15 mouse cellular contexts compared by ENCODE assay signal in genomic region chr12:109473575-109473976, GRCm38 (mm10). TPM values are rescaled to one million over a fixed set of nuclear protein-coding genes. Genes with fewer than 3 reads are reported as not detected.
A peak's percentile ranks its signal among the peaks of the same experiment; 100 is the strongest.
DNase-seq lines count a peak whose midpoint lies in the region; ATAC-seq and TF ChIP-seq lines count a peak whose summit lies in the region.
"Had no signal": no experiment of that assay in that cellular context is flagged by ENCODE, and none has a peak within 500 bp of the region (broad histone marks: within the 10 kb centered on the region; RNA-seq: fewer than 3 reads in every experiment).

No protein-coding gene starts in this region.

- no peaks in the 10 kb centered on the region for H3K36me3 ChIP-seq in midbrain, postnatal 0 days (ENCODE audit: insufficient read depth, low read length)
- H3K36me3 ChIP-seq in midbrain, embryonic 11.5 days (ENCODE audit: control insufficient read depth, insufficient read depth, low read length) = no peaks in the 10 kb centered on the region
- H3K36me3 ChIP-seq in forebrain, embryonic 13.5 days (ENCODE audit: poor library complexity, severe bottlenecking) = no peaks in the 10 kb centered on the region
- no peaks in the 10 kb centered on the region for H3K36me3 ChIP-seq in forebrain, postnatal 0 days (ENCODE audit: insufficient read depth)
- H3K36me3 ChIP-seq: hindbrain, embryonic 10.5 days; midbrain, embryonic 15.5 days had no signal

- no peaks in the 10 kb centered on the region for H3K4me1 ChIP-seq in midbrain, postnatal 0 days (ENCODE audit: insufficient read depth, low read length)
- no peaks in the 10 kb centered on the region for H3K4me1 ChIP-seq in midbrain, embryonic 11.5 days (ENCODE audit: control insufficient read depth, insufficient read depth, low read length)
- no peaks in the 10 kb centered on the region for H3K4me1 ChIP-seq in forebrain, embryonic 13.5 days
- H3K4me1 ChIP-seq in forebrain, postnatal 0 days (ENCODE audit: insufficient read depth) = no peaks in the 10 kb centered on the region
- H3K4me1 ChIP-seq: midbrain, embryonic 15.5 days had no signal

- ATAC-seq in midbrain, postnatal 0 days (ENCODE audit: low FRiP score) = no peak
- no peak for ATAC-seq in midbrain, embryonic 11.5 days (ENCODE audit: low FRiP score)
- ATAC-seq in forebrain, embryonic 13.5 days = no peak
- no peak for ATAC-seq in forebrain, postnatal 0 days
- ATAC-seq: midbrain, embryonic 15.5 days had no signal

- TF ChIP-seq CTCF in midbrain, postnatal 0 days (IDR thresholded peaks at IDR 0.05) = no peak
- no peak for TF ChIP-seq CTCF in forebrain, postnatal 0 days (IDR thresholded peaks at IDR 0.05; ENCODE audit: low read depth)

- H3K27me3 ChIP-seq in midbrain, postnatal 0 days (ENCODE audit: insufficient read depth, low read length) = peaks cover 4% of the 10 kb centered on the region; the same call in 1 of the 2 replicates
- no peaks in the 10 kb centered on the region for H3K27me3 ChIP-seq in midbrain, embryonic 11.5 days (ENCODE audit: control insufficient read depth, insufficient read depth, low read length)
- H3K27me3 ChIP-seq in forebrain, embryonic 13.5 days = 0 out of 2 replicates have a peak, but pooled peaks cover 12% of the 10 kb centered on the region
- H3K27me3 ChIP-seq in forebrain, postnatal 0 days (ENCODE audit: insufficient read depth, low read length) = no peaks in the 10 kb centered on the region
- H3K27me3 ChIP-seq: CH12.LX; midbrain, embryonic 15.5 days had no signal

- no peak overlapping the region for H3K4me2 ChIP-seq in midbrain, postnatal 0 days (ENCODE audit: low read depth, low read length, poor library complexity, severe bottlenecking)
- H3K4me2 ChIP-seq in midbrain, embryonic 11.5 days = no peak overlapping the region
- H3K4me2 ChIP-seq in forebrain, embryonic 13.5 days = no peak overlapping the region
- H3K4me2 ChIP-seq in forebrain, postnatal 0 days (ENCODE audit: low read depth) = no peak overlapping the region
- H3K4me2 ChIP-seq: liver, embryonic 11.5 days; midbrain, embryonic 15.5 days had no signal

- peak; percentile 70 for DNase-seq in gastrocnemius, postnatal 10 days
- DNase-seq in gastrocnemius, adult 18-20 months (ENCODE audit: low spot score) = no peak
- DNase-seq in midbrain, postnatal 0 days (ENCODE audit: low spot score) = peak; percentile 42
- DNase-seq in midbrain, embryonic 11.5 days (ENCODE audit: low spot score, missing footprints) = no peak
- DNase-seq in gastrocnemius, postnatal 4 days (ENCODE audit: low spot score in 2 of 2) = peak; percentile 70 to 87
- DNase-seq in skeletal muscle tissue, adult 2 months (ENCODE audit: low read depth, low spot score) = peak; percentile 4
- DNase-seq in forebrain, postnatal 0 days = no peak
- DNase-seq: cerebellum, adult 8-10 months; thymus, postnatal 4 days had no signal

- no peak overlapping the region for H3K4me3 ChIP-seq in midbrain, postnatal 0 days (ENCODE audit: low read depth, low read length)
- no peak overlapping the region for H3K4me3 ChIP-seq in midbrain, embryonic 11.5 days (ENCODE audit: low read depth, low read length)
- no peak overlapping the region for H3K4me3 ChIP-seq in forebrain, embryonic 13.5 days
- H3K4me3 ChIP-seq in forebrain, postnatal 0 days (ENCODE audit: low read depth, low read length) = no peak overlapping the region
- H3K4me3 ChIP-seq: erythroblast, embryonic 14.5 days; hindbrain, embryonic 10.5 days; midbrain, embryonic 15.5 days had no signal

- H3K27ac ChIP-seq in midbrain, postnatal 0 days (ENCODE audit: low read depth, low read length) = no peak overlapping the region
- no peak overlapping the region for H3K27ac ChIP-seq in midbrain, embryonic 11.5 days (ENCODE audit: low read depth, low read length)
- no peak overlapping the region for H3K27ac ChIP-seq in forebrain, embryonic 13.5 days
- H3K27ac ChIP-seq in forebrain, postnatal 0 days (ENCODE audit: low read depth, low read length) = no peak overlapping the region
- H3K27ac ChIP-seq: hindbrain, embryonic 10.5 days; midbrain, embryonic 15.5 days had no signal

- no peaks in the 10 kb centered on the region for H3K9me3 ChIP-seq in midbrain, postnatal 0 days (ENCODE audit: low read length)
- no peaks in the 10 kb centered on the region for H3K9me3 ChIP-seq in midbrain, embryonic 11.5 days (ENCODE audit: control insufficient read depth, low read length)
- H3K9me3 ChIP-seq in forebrain, embryonic 13.5 days (replicated peaks) = no peaks in the 10 kb centered on the region
- no peaks in the 10 kb centered on the region for H3K9me3 ChIP-seq in forebrain, postnatal 0 days (ENCODE audit: low read length)
- H3K9me3 ChIP-seq: hindbrain, embryonic 10.5 days; midbrain, embryonic 15.5 days had no signal

- WGBS in midbrain, postnatal 0 days = 54% methylated on average over 6 of the region's 6 CpGs
- WGBS in midbrain, embryonic 11.5 days = 59% methylated on average over 6 of the region's 6 CpGs
- WGBS in forebrain, embryonic 13.5 days = 57% methylated on average over 6 of the region's 6 CpGs
- WGBS in forebrain, postnatal 0 days = 49% methylated on average over 6 of the region's 6 CpGs

- no peak overlapping the region for H3K9ac ChIP-seq in midbrain, postnatal 0 days (replicated peaks; ENCODE audit: low read length, poor library complexity, severe bottlenecking)
- H3K9ac ChIP-seq in midbrain, embryonic 11.5 days (ENCODE audit: low read length) = no peak overlapping the region
- no peak overlapping the region for H3K9ac ChIP-seq in forebrain, embryonic 13.5 days
- no peak overlapping the region for H3K9ac ChIP-seq in forebrain, postnatal 0 days
- H3K9ac ChIP-seq: midbrain, embryonic 15.5 days had no signal

RNA-seq across cellular contexts. Expression of gene Dlk1, which starts 21.0 kb away (rescaled TPM):
- 1,000 to 10,000 TPM in 1 of 2 experiments, 100 to 1,000 TPM in 1; 774 to 1,034 TPM for total RNA-seq in gastrocnemius, postnatal 10 days (2021)
- total RNA-seq in gastrocnemius, adult 18-20 months (2021) = 1 to 10 TPM in 1 of 2 experiments, under 1 TPM in 1; 0.69 to 1.1 TPM
- total RNA-seq in midbrain, postnatal 0 days (2014; rRNA removed) = 22.1 and 38.8 TPM in 2 replicates
- 41.4 and 47.5 TPM in 2 replicates for polyA plus RNA-seq in midbrain, postnatal 0 days (2015; fragmentation: Nextera tagmentation; extraction: Ambion mirVana)
- polyA plus RNA-seq in midbrain, embryonic 11.5 days (2014; fragmentation: Nextera tagmentation; extraction: Ambion mirVana) = 75.1 and 76.7 TPM in 2 replicates
- 1,000 to 10,000 TPM; 4,057 to 4,187 TPM for total RNA-seq in gastrocnemius, postnatal 4 days (2021)
- 69.3 and 118 TPM in 2 replicates for polyA plus RNA-seq in forebrain, embryonic 13.5 days (2015; fragmentation: Nextera tagmentation; extraction: Ambion mirVana)
- total RNA-seq in forebrain, postnatal 0 days (2014; rRNA removed) = 16.5 and 35.8 TPM in 2 replicates
- polyA plus RNA-seq in forebrain, postnatal 0 days (2015; fragmentation: Nextera tagmentation; extraction: Ambion mirVana) = 12.6 and 18.8 TPM in 2 replicates
- total RNA-seq: CH12.LX had no signal

Comparison
In these comparisons a context has a peak if more than half of its experiments do, and no peak if none do; other contexts are left out.
1. DNase-seq: peak in gastrocnemius, postnatal 10 days (single experiment), midbrain, postnatal 0 days (single experiment), gastrocnemius, postnatal 4 days (2 of 2) and skeletal muscle tissue, adult 2 months (single experiment); none in gastrocnemius, adult 18-20 months (single experiment), midbrain, embryonic 11.5 days (single experiment) and forebrain, postnatal 0 days (single experiment).
2. RNA of gene Dlk1, which starts 21.0 kb away (total RNA-seq): 4,057 to 4,187 TPM in gastrocnemius, postnatal 4 days and 774 to 1,034 TPM in gastrocnemius, postnatal 10 days; 16.5 to 35.8 TPM in forebrain, postnatal 0 days, 22.1 to 38.8 TPM in midbrain, postnatal 0 days and 0.69 to 1.1 TPM in gastrocnemius, adult 18-20 months; every median in the first group is over 10 times any median in the second.